Mouse (Mus musculus) layer of hippocampus, adult 11-12 months (tissue): ENCODE results near the gene Mboat7.
A peak's percentile ranks its signal among the peaks of the same experiment; 100 is the strongest.
"Not testable (repeated sequence)": the region's sequence is repeated elsewhere in the genome, so short reads cannot be mapped to it uniquely, and the experiment has no call there.

Experiments used
- DNase-seq: peaks from one replicate; pipeline ENCODE4 v3.0.0; 2022; ENCODE audit warnings: low spot score

Mboat7 gene

DNA sequence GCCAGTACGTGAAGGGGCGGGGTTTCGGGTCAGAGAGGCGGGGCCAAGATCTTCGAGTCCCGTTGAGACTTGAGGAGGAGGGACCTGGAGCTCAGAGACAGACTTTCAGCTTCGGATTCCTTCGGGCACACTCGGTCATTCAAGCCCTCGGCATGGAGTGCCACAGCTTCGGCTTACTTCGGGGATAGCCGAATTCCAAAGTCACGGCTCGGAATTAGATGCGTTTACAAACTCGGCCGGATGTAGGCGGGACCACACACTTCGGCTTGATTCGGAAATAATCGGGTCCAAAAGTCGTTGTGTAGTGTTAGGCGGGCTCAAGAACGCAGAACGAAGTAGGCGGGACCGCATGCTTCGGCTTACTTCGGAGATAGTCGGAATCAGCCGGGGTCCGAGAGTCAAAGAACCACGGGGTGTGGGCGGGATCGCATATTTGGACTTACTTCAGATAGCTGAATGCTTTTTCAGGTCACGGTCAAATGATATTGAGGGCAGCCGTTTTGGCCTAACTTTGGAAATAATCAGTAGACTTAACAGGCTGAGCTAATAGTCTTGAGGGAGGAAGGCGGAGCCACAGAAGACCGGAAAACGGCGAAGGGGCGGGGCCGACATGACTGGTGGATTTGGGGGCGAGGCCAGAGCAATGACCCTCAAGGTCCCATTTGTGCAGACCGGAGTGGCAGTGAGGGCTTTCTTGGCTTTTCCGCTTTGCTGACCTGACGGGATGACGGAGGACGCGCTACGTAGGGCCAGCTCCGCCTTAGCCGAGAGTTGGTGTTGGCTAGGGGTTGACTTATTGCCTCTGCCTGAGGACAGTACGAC is at the start of gene Mboat7:
Gene Mboat7 (minus strand): TSS at position 537 of the 822 bp plus-strand sequence.
- peak; percentile 98 for DNase-seq

DNA sequence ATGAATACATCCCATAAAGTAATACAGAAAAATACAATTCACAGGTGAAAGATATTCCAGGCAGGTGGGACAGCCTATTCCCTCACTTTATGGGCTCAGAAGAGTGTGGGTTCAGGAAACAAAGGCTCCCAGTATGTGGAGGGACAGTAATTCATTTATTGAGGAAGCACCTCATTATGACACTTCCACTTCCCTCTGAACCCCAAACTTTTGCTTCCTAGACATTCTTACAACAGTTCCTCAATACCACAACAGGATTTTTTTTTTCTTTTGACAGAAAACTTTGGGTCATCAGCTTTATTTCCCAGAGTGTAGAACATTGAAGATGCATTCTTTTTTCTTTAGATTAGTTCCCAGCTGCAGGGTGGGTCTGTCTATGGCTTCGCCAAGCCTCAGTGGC is 39.4 kb upstream of the Mboat7 start:
- not testable (repeated sequence) for DNase-seq

DNA sequence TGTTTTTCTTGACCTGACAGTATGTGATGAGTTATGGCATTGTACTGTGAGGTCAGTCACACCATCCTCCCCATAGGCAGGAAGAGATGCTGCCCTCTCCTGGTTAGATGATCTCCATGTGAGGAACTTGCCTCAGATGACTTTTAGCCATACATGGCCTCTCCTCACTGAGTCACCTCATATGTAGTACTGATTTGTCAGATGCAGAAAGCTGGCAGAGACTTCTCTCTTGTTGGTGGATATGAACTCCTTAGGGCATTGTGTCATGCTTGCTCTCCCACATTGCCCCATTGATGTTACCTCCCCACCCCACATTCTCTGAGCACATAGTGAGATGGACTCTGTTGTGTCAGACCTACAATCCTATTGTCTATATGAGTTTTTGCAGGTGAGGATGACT is 32.1 kb upstream of the Mboat7 start:
- not testable (repeated sequence) for DNase-seq

DNA sequence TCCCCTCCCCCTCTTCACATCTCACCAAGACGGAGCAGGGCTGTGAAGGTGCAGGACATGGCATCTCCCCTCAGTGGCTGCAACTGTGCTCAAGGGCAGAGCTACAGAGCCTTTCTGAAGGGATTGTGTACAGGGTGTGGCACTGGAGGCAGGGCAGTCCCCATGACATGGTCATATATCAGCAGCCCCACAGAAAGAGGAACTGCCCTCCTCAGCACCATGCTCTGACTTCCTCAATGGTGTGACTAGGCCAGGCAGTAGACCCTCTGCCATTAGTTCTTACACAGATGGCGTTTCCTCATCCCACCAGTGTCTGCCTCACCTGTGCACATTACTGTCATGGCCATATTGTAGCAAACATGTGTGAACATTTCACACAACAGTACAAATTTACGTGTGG is 26.9 kb upstream of the Mboat7 start, which contains the start of gene Pirb:
Gene Pirb (minus strand): TSS at position 124 of the 400 bp plus-strand sequence.
- not testable (repeated sequence) for DNase-seq

DNA sequence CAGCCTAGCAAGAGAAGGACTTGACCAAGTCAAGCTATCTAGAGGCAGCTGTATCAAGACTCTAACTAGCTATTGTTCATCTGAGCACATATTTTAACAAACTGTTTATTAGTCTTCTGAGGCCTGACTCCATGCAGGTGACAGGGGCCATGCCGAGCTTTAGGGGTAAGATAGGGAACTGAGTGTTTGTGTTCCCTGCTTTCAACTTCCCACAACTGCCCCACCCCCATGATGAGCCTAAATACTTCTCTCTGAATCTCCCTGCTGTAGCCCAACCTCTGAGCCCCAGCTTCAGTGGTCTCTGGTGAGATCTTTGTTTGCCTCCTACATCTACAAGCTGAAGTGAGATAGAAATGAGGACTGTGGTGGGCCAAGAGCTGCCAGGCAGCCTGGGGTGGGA is 21.9 kb upstream of the Mboat7 start:
- DNase-seq, result peak; percentile 7

DNA sequence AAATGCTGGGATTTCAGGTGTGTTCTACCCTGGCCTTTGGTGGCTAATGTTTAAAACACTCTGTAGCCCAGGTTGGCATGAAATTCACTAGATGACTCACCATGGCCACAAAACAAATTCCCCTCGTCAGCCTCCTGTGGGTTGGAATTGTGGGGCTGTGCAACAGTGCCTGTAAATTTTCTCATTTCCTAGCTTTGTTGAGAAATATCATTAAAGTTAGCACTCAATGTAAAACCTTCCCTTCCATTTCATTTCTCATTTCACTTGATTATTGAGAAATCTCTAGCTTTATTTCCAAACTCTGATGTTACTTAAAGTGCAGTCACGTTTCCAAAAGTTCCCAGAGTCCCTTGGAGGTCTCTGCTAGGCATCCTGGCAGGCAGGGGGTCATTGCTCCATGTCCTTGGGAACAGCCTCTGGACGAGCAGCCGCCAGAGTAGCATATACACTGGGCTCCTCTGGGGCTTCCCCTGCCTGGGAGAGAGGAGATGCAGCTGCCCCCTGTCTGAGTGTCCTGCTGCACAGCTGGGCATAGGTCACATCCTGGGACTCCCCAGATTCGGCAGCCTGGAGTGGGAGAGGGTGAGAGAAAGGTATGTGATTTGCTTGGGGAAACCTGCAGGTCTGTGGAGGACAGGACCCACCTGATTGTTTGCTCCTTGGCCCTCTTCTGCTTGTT is 19.1 kb upstream of the Mboat7 start:
- no peak for DNase-seq

DNA sequence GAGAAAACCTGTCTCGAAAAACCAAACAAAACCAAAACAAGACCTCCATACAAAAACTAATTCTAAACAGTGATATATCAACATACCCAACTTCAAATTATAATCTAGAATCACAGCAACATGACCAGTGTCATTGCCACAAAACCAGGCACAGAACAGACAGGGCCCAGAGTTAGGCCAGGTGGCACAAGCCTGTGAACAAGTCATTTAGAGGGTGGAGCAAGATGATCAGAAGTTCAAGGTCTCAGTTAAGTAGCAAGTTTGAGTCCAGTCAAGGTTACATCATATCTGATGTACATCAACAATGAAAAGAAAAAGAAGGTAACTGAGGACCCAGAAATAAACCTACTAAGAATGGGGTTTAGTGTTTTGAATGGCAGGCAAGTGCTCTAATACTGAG is 15.7 kb upstream of the Mboat7 start:
- DNase-seq, result no peak

DNA sequence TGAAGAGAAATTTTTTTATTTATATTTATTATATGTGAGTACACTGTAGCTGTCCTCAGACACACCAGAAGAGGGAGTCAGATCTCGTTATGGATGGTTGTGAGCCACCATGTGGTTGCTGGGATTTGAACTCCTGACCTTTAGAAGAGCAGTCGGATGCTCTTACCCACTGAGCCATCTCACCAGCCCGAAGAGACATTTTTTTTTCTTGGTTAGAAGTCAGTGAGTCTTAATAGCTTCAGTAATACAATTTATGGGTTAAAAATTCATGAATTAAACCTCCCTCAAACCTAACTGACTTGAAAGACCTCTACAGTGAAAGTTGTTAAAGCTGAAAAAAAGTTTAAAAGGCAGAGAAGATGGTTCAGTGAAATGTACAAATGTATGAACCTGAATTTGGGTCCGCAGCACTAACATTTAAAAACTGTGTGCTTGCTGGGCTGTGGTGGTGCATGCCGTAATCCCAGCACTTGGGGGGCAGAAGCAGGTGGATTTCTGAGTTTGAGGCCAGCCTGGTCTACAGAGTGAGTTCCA is 15.2 kb upstream of the Mboat7 start:
- DNase-seq, result not testable (repeated sequence)

DNA sequence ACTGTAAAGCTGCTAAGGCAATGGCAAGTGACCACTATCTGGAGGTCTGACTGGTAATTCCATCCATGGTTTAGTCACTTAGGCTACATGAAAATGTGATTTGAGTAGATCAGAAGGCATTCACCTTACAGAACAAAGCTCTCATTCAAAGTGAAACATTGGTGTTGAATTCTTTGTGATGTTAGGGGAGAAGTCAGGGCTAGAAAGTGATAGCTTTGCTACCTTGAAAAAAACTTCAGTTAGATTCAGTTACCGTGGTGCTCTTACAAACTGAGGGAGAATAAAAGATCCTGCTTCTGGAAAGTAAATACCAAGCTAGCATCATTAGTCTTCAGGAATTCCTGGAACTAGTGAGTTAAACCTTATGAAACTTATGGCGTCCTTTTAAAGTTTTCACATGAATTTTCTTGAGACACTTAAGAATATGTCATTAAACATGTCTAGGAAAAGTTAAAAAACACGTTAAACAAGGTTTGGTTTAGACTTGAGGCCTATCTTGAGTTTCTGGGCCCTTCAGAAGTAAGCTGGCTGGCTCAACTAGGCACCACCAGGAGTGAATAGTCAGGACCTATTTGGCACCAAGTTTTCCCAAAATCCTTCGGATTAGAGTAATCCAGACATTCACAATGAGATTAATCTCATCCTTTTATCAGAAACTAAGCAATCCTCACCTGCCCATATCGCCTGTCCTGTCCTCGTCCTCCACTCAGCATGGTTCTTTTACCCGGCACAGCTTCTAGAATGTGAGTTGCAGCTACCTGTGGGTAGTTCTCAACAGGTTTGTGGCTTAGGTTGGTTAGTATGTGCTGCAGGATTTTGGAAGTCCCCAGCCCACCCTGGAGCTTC is 14.5 kb upstream of the Mboat7 start:
- no peak for DNase-seq

DNA sequence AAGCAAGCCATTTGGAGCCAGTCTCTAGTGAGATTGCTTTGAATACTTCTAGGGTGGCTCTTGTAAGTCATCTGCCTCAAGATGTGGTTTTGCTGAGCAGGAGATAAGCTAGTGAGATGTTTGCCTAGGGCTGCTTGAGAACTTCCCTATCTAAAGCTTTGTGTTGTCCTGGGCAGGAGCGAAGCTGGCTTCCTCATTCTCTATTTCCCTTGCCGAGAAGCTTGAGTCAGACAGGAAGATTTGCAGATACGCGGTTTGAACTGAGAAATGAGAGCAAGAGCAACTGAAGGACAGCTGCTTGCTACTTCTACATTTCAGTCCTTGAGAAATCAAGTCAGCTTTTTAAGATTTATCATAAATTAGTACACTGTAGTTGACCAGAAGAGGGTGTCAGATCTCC is 13.7 kb upstream of the Mboat7 start:
- DNase-seq, result no peak

DNA sequence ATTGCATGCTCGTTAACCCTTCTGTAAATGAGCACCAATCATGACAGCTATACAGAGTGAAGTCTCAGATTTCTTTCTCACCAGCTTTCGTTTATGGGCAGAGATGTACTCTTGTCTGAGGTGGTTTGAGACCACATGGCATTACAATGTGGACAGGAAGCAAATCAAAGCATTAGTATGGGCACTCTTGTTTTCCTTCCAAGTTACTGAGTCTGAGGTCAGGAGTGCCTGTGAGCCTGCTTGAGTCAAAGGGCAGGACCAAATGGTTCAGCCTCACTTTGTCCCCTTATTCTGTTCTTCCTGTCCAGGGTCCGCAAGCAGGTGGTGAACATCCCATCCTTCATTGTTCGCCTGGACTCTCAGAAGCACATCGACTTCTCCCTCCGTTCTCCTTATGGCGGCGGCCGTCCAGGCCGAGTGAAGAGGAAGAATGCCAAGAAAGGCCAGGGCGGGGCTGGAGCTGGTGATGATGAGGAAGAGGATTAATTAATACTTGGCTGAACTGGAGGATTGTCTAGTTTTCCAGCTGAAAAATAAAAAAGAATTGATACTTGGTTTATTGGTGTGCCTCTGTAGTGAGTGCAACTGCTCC is 13.1 kb upstream of the Mboat7 start:
- no peak for DNase-seq

DNA sequence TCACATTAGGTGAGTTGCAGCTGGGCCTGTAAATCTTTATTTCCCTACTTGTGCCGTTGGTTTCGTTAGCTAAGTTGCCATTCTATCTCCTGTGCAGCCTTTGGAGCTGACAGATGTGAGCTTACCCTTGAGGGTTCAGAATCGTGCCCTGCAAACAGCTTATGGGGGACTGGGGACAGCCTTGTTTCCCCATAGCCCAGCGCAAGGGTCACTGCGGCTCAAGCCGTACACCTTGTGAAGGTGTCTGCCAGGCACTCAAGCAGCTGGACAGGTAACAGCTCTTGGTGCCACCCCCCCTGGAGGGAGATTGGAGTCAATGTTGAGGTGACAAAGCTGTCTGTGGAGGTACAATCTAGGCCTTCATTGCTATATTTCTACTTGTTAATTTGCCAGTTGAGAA is 12.6 kb upstream of the Mboat7 start:
- DNase-seq, result no peak

DNA sequence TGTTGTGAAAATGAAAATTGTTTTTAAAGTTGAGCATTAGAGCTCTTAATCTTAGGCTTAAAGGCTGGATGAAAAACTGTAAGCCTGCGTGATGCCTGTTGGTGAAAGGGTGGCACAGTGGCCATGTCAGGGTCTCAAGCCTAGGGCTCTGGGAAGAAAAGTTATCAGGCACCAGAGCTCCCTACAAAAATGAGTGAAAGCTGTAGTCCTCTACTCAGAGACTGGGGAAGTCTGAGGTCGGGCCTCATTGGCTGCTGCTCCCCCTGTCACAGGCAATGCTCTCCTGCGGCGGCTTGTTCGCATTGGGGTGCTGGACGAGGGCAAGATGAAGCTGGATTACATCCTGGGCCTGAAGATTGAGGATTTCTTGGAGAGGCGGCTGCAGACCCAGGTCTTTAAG is 12.1 kb upstream of the Mboat7 start:
- not testable (repeated sequence) for DNase-seq

DNA sequence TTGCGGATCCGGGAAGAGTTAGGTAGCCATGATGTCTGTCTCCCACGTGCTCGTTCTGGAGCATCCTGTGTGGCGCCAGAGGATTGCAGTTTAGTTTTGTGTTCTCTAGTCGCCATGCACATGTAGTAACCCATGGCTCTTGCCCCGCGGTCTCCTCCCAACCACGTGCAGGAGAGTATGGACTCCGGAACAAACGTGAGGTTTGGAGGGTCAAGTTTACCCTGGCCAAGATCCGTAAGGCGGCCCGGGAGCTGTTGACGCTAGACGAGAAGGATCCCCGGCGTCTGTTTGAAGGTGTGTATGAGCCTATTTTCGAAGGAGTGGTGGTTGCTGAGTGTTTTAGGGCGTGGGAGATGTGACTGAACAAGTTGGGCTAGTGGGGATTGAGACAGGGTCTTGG is 11.2 kb upstream of the Mboat7 start:
- DNase-seq, result no peak

DNA sequence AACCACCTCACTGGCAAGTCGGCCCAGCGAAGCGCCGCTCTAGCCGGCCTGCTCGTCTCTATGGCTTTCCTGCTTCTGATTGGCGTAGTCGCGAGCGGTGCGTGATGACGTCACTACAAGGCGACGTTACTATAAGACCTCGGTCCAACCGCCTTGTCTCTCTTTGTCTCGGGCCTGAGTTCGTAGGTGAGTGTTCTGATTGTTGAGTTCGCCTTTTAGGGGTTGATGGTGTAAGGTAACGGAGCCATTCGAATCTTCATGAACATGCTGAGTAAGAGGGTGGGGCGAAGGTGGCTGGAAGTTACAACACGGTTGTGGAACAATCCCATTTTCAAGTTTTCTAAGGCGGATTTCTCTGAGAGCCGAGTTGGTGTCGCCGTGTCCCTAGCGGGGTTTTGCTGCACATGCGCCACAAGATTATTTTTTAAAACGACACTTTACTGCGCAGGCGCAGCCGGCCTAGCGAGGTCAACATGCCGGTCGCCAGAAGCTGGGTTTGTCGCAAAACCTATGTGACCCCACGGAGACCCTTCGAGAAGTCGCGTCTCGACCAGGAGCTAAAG is 10.6 kb upstream of the Mboat7 start, which contains the start of gene Rps9:
Gene Rps9 (plus strand): TSS at position 115 of the 563 bp plus-strand sequence.
- DNase-seq, result peak; percentile 98

DNA sequence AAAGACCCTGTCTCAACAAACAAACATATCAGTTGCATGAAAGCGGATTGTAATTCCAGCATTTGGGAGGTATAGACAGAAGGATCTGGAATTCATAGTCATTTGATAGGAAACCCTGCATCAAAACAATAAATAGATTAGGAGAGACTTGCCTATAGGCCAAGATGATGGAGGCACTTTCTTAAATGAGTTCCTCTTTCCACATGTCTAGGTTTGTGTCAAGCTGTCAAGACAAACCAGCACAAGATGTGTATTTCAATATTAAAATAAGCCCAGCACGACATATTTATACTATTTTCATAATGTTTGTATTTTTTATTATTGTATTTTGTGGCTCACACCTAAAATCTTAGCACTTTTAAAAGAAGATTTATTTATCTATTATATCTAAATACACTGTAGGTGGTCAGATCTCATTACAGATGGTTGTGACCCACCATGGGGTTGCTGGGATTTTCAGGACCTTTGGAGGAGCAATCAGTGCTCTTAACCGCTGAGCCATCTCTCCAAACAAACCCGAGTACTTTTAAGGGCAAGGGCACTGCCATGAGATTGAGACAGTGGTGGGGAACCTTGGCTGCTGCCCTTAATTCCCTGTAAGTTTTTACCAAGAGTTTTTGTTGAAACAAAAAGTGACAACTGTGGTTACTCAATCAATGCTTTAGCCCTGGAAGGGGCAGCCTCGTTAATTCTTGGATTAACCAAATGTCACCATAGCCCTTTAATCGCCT is 10.0 kb upstream of the Mboat7 start:
- no peak for DNase-seq

DNA sequence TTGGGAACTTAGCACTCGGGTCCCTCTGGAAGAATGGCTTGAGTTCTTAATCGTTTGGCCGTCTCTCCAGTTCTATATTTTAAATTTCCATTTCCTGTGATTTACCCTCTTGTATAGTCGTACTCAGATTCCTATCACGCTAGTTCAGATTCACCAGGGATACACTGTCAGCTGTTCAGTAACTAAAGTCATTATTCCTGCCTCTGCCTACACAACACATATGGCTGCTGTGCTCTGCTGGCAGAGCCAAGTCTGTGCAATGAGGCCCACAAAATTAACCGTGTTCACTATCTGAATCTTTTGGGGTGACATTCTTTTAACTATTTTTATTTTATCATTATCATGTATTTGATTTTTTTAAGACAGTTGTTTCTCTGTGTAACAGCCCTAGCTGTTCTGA is 5.1 kb upstream of the Mboat7 start:
- DNase-seq, result no peak

DNA sequence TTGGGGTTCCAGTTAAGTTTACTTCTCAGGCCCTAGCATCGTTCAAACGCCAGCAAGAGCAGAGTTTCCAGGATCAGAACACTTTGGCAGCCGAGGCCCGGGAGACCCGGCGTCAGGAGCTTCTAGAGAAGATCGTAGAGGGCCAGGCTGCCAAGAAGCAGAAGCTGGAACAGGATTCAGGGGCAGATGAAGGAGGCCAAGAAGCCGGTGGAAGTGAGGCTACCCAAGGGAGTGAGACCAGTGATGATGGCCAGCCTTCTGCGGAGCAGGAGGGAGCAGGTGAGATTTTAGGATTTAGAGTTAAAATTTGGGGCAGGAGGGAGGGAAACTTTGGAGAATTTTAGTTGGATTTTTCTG is 1.6 kb upstream of the Mboat7 start:
- DNase-seq, result not testable (repeated sequence)

DNA sequence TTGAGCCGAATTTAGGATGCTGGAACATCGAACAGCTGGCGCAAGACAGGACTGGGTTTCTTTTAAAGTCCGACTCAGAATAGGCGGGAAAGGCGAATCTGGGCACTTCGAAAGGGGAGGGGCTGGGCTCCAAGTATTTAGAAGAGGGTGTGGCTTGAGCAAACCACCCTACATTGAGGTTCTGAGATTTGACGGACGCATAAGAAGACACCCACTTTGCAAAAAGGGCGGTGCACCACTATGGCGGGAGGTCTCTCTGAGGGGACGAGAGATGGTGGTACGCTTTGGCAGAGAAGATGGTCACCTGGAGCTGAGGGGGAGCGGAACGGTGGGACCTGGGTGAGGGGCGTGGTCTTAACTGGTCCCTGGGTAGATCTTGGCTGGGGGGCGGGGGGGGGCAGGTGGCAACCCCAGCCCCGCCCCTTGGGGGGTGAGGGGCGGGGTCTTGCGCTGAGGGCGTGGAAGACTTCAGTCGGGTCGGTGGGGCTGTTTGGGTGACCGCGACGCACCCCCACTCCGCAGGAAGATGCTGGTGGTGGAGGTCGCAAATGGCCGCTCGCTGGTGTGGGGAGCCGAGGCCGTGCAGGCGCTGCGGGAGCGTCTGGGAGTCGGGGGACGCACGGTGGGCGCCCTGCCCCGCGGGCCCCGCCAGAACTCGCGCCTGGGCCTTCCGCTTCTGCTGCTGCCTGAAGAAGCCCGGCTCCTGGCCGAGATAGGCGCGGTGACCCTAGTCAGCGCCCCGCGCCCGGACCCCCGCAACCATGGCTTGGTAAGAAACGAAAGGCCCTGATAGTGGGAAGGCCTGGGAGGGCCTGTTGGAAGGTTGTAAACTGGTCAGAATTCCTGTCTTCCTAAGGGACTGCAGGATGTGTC is 989 bp upstream of the Mboat7 start:
- DNase-seq, result peak; percentile 66

DNA sequence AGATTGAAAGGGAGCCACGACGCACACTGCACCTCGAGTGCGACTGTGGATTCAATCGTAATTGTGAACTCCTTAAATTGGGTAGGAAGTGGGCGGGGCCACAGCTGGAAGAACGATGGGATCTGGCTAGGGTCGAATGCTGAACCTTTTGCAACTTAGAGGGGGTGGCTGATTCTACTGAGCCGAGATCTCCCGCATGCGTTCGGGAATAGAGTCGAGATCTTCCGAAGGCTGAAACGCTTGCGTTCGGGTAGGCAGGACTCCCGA is 419 bp upstream of the Mboat7 start:
- DNase-seq, result no peak
